Mouse (Mus musculus): Measurements from ENCODE around the gene Gm10638. TPM values are rescaled to one million over a fixed set of nuclear protein-coding genes. Genes with fewer than 3 reads are reported as not detected.
A peak's percentile ranks its signal among the peaks of the same experiment; 100 is the strongest.

Gene Gm10638
- polyA plus RNA-seq, 2 experiments from 2014 or later: not detected

- no peak for ATAC-seq
Observed at GRCm38 (mm10) chr8:86740899-86741298, 4.6 kb upstream of the Gm10638 start.

GRCm38 (mm10) chr8:86741627-86742026 is 3.9 kb upstream of the Gm10638 start:
- ATAC-seq: no peak

- ATAC-seq: no peak
Observed at GRCm38 (mm10) chr8:86742605-86743345, 2.7 kb upstream of the Gm10638 start.

- ATAC-seq: no peak
Observed at GRCm38 (mm10) chr8:86744313-86745220, 932 bp upstream of the Gm10638 start.

- ATAC-seq: peak; percentile 75
Observed at GRCm38 (mm10) chr8:86745935-86746441, 489 bp downstream of the Gm10638 start.

- peak; percentile 44 for ATAC-seq
Observed at GRCm38 (mm10) chr8:86746511-86746910, 1.0 kb downstream of the Gm10638 start.

GRCm38 (mm10) chr8:86749842-86750241 is 4.3 kb downstream of the Gm10638 start:
- ATAC-seq: no peak

GRCm38 (mm10) chr8:86756948-86757733 is 11.6 kb downstream of the Gm10638 start:
- no peak for ATAC-seq

GRCm38 (mm10) chr8:86758651-86759050 is 13.2 kb downstream of the Gm10638 start:
- ATAC-seq: no peak

- ATAC-seq: no peak
Observed at GRCm38 (mm10) chr8:86759090-86759491, 13.6 kb downstream of the Gm10638 start.

GRCm38 (mm10) chr8:86760746-86761145 is 15.2 kb downstream of the Gm10638 start:
- ATAC-seq: no peak

- ATAC-seq: no peak
Observed at GRCm38 (mm10) chr8:86762806-86763205, 17.3 kb downstream of the Gm10638 start.

GRCm38 (mm10) chr8:86765155-86765554 is 19.7 kb downstream of the Gm10638 start:
- no peak for ATAC-seq

- no peak for ATAC-seq
Observed at GRCm38 (mm10) chr8:86765669-86766068, 20.2 kb downstream of the Gm10638 start.

- ATAC-seq: no peak
Observed at GRCm38 (mm10) chr8:86766548-86767211, 21.2 kb downstream of the Gm10638 start.

GRCm38 (mm10) chr8:86768499-86768898 is 23.0 kb downstream of the Gm10638 start:
- ATAC-seq: no peak

GRCm38 (mm10) chr8:86769945-86770715 is 24.6 kb downstream of the Gm10638 start:
- no peak for ATAC-seq

- peak; percentile 65 for ATAC-seq
Observed at GRCm38 (mm10) chr8:86779207-86779606, 33.7 kb downstream of the Gm10638 start.

GRCm38 (mm10) chr8:86781094-86781493 is 35.6 kb downstream of the Gm10638 start:
- no peak for ATAC-seq

- no peak for ATAC-seq
Observed at GRCm38 (mm10) chr8:86786498-86786897, 41.0 kb downstream of the Gm10638 start.

GRCm38 (mm10) chr8:86787891-86788420 is 42.5 kb downstream of the Gm10638 start:
- no peak for ATAC-seq
